8 mouse cellular contexts compared by ENCODE assay signal in genomic region chr1:24100870-24101358, GRCm38 (mm10). TPM values are rescaled to one million over a fixed set of nuclear protein-coding genes. Genes with fewer than 3 reads are reported as not detected.
A peak's percentile ranks its signal among the peaks of the same experiment; 100 is the strongest.
DNase-seq lines count a peak whose midpoint lies in the region; ATAC-seq lines count a peak whose summit lies in the region.

No protein-coding gene starts in this region.

- intact Hi-C loops in left cerebral cortex, postnatal 4 days (cut with DNase I) = no loop called here
- intact Hi-C loops in left cerebral cortex, postnatal 14 days (cut with DNase I) = no loop called here

- peak; percentile 15; the same call in 1 of the 2 replicates for ATAC-seq in forebrain, embryonic 12.5 days (ENCODE audit: low FRiP score)
- ATAC-seq in limb, embryonic 12.5 days (ENCODE audit: insufficient number of reproducible peaks, insufficient read depth, low FRiP score, low TSS enrichment, low read depth) = no peak; the same call in 1 of the 2 replicates
- ATAC-seq in neural tube, embryonic 14.5 days (ENCODE audit: low read depth) = peak; percentile 45; the same call in 1 of the 2 replicates

- peak overlapping the region; percentile 88 for H3K9ac ChIP-seq in forebrain, embryonic 12.5 days
- peak overlapping the region; percentile 94 for H3K9ac ChIP-seq in limb, embryonic 12.5 days (replicated peaks)
- peak overlapping the region; percentile 93 for H3K9ac ChIP-seq in neural tube, embryonic 14.5 days (replicated peaks; ENCODE audit: low read depth, low read length)

- peak; percentile 4 for DNase-seq in left cerebral cortex, postnatal 4 days
- DNase-seq in left cerebral cortex, postnatal 14 days (ENCODE audit: low spot score in 2 of 2) = no peak
- no peak for DNase-seq in layer of hippocampus, adult 18-20 months (ENCODE audit: low spot score in 2 of 2)
- no peak for DNase-seq in right cerebral cortex, adult 2 months (ENCODE audit: low spot score in 2 of 2)
- no peak for DNase-seq in right cerebral cortex, postnatal 25 days

- H3K27me3 ChIP-seq in forebrain, embryonic 12.5 days = no peaks in the 10 kb centered on the region
- no peaks in the 10 kb centered on the region for H3K27me3 ChIP-seq in limb, embryonic 12.5 days
- no peaks in the 10 kb centered on the region for H3K27me3 ChIP-seq in neural tube, embryonic 14.5 days (ENCODE audit: control insufficient read depth, insufficient read depth, low read length)

- H3K4me3 ChIP-seq in forebrain, embryonic 12.5 days (replicated peaks) = peak overlapping the region; percentile 92
- H3K4me3 ChIP-seq in limb, embryonic 12.5 days (replicated peaks) = peak overlapping the region; percentile 95
- H3K4me3 ChIP-seq in neural tube, embryonic 14.5 days (ENCODE audit: low read depth, low read length) = peak overlapping the region; percentile 88

- peak overlapping the region; percentile 67 for H3K4me2 ChIP-seq in forebrain, embryonic 12.5 days
- H3K4me2 ChIP-seq in limb, embryonic 12.5 days = peak overlapping the region; percentile 64
- peak overlapping the region; percentile 60 for H3K4me2 ChIP-seq in neural tube, embryonic 14.5 days (ENCODE audit: low read depth, low read length)

- 71% methylated on average over 6 of the region's 6 CpGs for WGBS in forebrain, embryonic 12.5 days
- 56% methylated on average over 6 of the region's 6 CpGs for WGBS in limb, embryonic 12.5 days
- 51% methylated on average over 6 of the region's 6 CpGs for WGBS in neural tube, embryonic 14.5 days

- no peak overlapping the region; the same call in 1 of the 2 replicates for H3K27ac ChIP-seq in forebrain, embryonic 12.5 days
- H3K27ac ChIP-seq in limb, embryonic 12.5 days = peak overlapping the region; percentile 67; the same call in 1 of the 2 replicates
- H3K27ac ChIP-seq in neural tube, embryonic 14.5 days (ENCODE audit: low read depth, low read length) = peak overlapping the region; percentile 79; the same call in 1 of the 2 replicates

- H3K36me3 ChIP-seq in forebrain, embryonic 12.5 days (replicated peaks) = no peaks in the 10 kb centered on the region
- H3K36me3 ChIP-seq in limb, embryonic 12.5 days = no peaks in the 10 kb centered on the region
- no peaks in the 10 kb centered on the region for H3K36me3 ChIP-seq in neural tube, embryonic 14.5 days (ENCODE audit: control insufficient read depth, insufficient read depth, low read length)

- H3K4me1 ChIP-seq in forebrain, embryonic 12.5 days = peaks cover 10% of the 10 kb centered on the region
- H3K4me1 ChIP-seq in limb, embryonic 12.5 days (replicated peaks) = peaks cover 9% of the 10 kb centered on the region
- peaks cover 10% of the 10 kb centered on the region; the same call in 1 of the 2 replicates for H3K4me1 ChIP-seq in neural tube, embryonic 14.5 days (ENCODE audit: control insufficient read depth, insufficient read depth, low read length)

- H3K9me3 ChIP-seq in forebrain, embryonic 12.5 days = no peaks in the 10 kb centered on the region
- H3K9me3 ChIP-seq in limb, embryonic 12.5 days = no peaks in the 10 kb centered on the region
- no peaks in the 10 kb centered on the region for H3K9me3 ChIP-seq in neural tube, embryonic 14.5 days (ENCODE audit: control insufficient read depth, low read length)

RNA-seq across cellular contexts. Expression of gene Fam135a, which starts 0.8 kb away (rescaled TPM):
- 10 to 100 TPM; 42.8 to 43.2 TPM for total RNA-seq in left cerebral cortex, postnatal 4 days (2021)
- total RNA-seq in left cerebral cortex, postnatal 14 days (2021) = 10 to 100 TPM; 29.0 to 29.5 TPM
- polyA plus RNA-seq in forebrain, embryonic 12.5 days (2016; fragmentation: Nextera tagmentation; extraction: Ambion mirVana) = 39.0 and 43.9 TPM in 2 replicates
- polyA plus RNA-seq in limb, embryonic 12.5 days (2016; fragmentation: Nextera tagmentation; extraction: Ambion mirVana) = 49.1 and 51.9 TPM in 2 replicates
- 30.0 and 34.9 TPM in 2 replicates for polyA plus RNA-seq in neural tube, embryonic 14.5 days (2014; fragmentation: Nextera tagmentation; extraction: Ambion mirVana)
- total RNA-seq in layer of hippocampus, adult 18-20 months (2021) = 10 to 100 TPM; 23.5 to 23.8 TPM
